Mouse (Mus musculus): ENCODE results near the gene Ruvbl2.

GRCm38 (mm10) chr7:45436444-45436843, 1.5 kb downstream of the Ruvbl2 start:
- TF ChIP-seq CTCF (conservative IDR thresholded peaks at IDR 0.05; ENCODE audit: insufficient read depth, insufficient read length, low read depth, low read length) = no peak
- no peak for TF ChIP-seq POLR2A (IDR thresholded peaks at IDR 0.05; ENCODE audit: low read depth, low read length)

Data from kidney, adult 2 months (tissue).